Mouse (Mus musculus) bone marrow macrophage, adult 2 months (primary cell): ENCODE results near the gene Terf2ip. TPM values are rescaled to one million over a fixed set of nuclear protein-coding genes. Genes with fewer than 3 reads are reported as not detected.

ENCODE experiments used
- H3K27ac ChIP-seq: 2 replicates; pipeline ENCODE4 v1.5.1; 2012; ENCODE audit warnings: low read depth, low read length; ENCODE audit not compliant: insufficient read depth
- H3K4me1 ChIP-seq: 2 replicates; pipeline ENCODE4 v1.6.1; 2012; ENCODE audit warnings: low read length; ENCODE audit not compliant: control insufficient read depth, insufficient read depth
- H3K4me3 ChIP-seq: 2 replicates; pipeline ENCODE4 v1.5.1; 2012; ENCODE audit warnings: mild to moderate bottlenecking, low read length, moderate library complexity; ENCODE audit not compliant: insufficient read depth
- CTCF ChIP-seq: IDR thresholded peaks from 2 replicates; pipeline ENCODE4 v1.5.1; 2012; ENCODE audit warnings: low read depth, mild to moderate bottlenecking, low read length, moderate library complexity
- POLR2A ChIP-seq: IDR thresholded peaks from 2 replicates; pipeline ENCODE4 v1.6.1; 2012; ENCODE audit warnings: mild to moderate bottlenecking, low read depth, low read length, borderline replicate concordance
- polyA plus RNA-seq: library from polyadenylated mRNA; stranded (reverse); fragments of >200 nt; gene quantifications from 2 replicates; pipeline ENCODE4 v1.2.4, GENCODE M21; 2012; ENCODE audit not compliant: missing spikeins, insufficient read depth, insufficient read length

Gene Terf2ip
- 10.1 and 11.1 TPM in 2 replicates for polyA plus RNA-seq

- no peak for TF ChIP-seq CTCF
- no peak for TF ChIP-seq POLR2A
- Histone ChIP-seq H3K4me3 (peak within 1 kb of the TSS; percentile 80), H3K4me1 (peaks cover 9% of the 10 kb centered on the region), H3K27ac (peak within 1 kb of the TSS; percentile 48)
Observed at GRCm38 (mm10) chr8:112010997-112011815, at the start of gene Terf2ip, which contains the start of gene Kars. TSS of gene Terf2ip (plus strand) at chr8:112011398. TSS of gene Kars (minus strand) at chr8:112011323.

- Histone ChIP-seq H3K27ac (no peak overlapping the region), H3K4me3 (no peak overlapping the region), H3K4me1 (no peaks in the 10 kb centered on the region)
- TF ChIP-seq CTCF (no peak), POLR2A (no peak)
Observed at GRCm38 (mm10) chr8:111962589-111962988, 48.6 kb upstream of the Terf2ip start.

- H3K27ac ChIP-seq: no peak overlapping the region
- H3K4me1 ChIP-seq: no peaks in the 10 kb centered on the region
- no peak overlapping the region for H3K4me3 ChIP-seq
- TF ChIP-seq CTCF (no peak), POLR2A (no peak)
Observed at GRCm38 (mm10) chr8:111963091-111963490, 48.1 kb upstream of the Terf2ip start.

GRCm38 (mm10) chr8:111963546-111963945, 47.7 kb upstream of the Terf2ip start:
- Histone ChIP-seq H3K27ac (no peak overlapping the region), H3K4me3 (no peak overlapping the region), H3K4me1 (no peaks in the 10 kb centered on the region)
- no peak for TF ChIP-seq CTCF
- no peak for TF ChIP-seq POLR2A

- no peaks in the 10 kb centered on the region for H3K4me1 ChIP-seq
- no peak overlapping the region for H3K4me3 ChIP-seq
- H3K27ac ChIP-seq: no peak overlapping the region
- TF ChIP-seq POLR2A (no peak), CTCF (no peak)
Observed at GRCm38 (mm10) chr8:111964351-111964750, 46.8 kb upstream of the Terf2ip start.

GRCm38 (mm10) chr8:111964849-111965561, 46.2 kb upstream of the Terf2ip start:
- Histone ChIP-seq H3K27ac (no peak overlapping the region), H3K4me3 (no peak overlapping the region), H3K4me1 (no peaks in the 10 kb centered on the region)
- TF ChIP-seq CTCF (no peak), POLR2A (no peak)

GRCm38 (mm10) chr8:111967246-111967870, 43.8 kb upstream of the Terf2ip start:
- no peaks in the 10 kb centered on the region for H3K4me1 ChIP-seq
- no peak overlapping the region for H3K27ac ChIP-seq
- TF ChIP-seq CTCF (no peak), POLR2A (no peak)

GRCm38 (mm10) chr8:111968541-111968940, 42.7 kb upstream of the Terf2ip start:
- no peak overlapping the region for H3K4me3 ChIP-seq
- no peak for TF ChIP-seq POLR2A
- no peak for TF ChIP-seq CTCF
- H3K4me1 ChIP-seq: no peaks in the 10 kb centered on the region
- no peak overlapping the region for H3K27ac ChIP-seq

More at GRCm38 (mm10) chr8:111967246-111967870, 43.8 kb upstream of the Terf2ip start:
- H3K4me3 ChIP-seq: no peak overlapping the region

- Histone ChIP-seq H3K27ac (no peak overlapping the region), H3K4me1 (no peaks in the 10 kb centered on the region), H3K4me3 (no peak overlapping the region)
- TF ChIP-seq CTCF: no peak
- TF ChIP-seq POLR2A: no peak
Observed at GRCm38 (mm10) chr8:111968991-111969390, 42.2 kb upstream of the Terf2ip start.
